Mouse (Mus musculus) splenic B cell, adult 2 months (primary cell): ENCODE results near the gene Mgst2.

ENCODE experiments used
- DNase-seq: peaks from one replicate; pipeline ENCODE4 v3.0.0-alpha.2; 2011; ENCODE audit warnings: low read depth, low spot score
- H3K27me3 ChIP-seq: 2 replicates; pipeline ENCODE4 v1.6.1; 2012; ENCODE audit warnings: mild to moderate bottlenecking, low read length, moderate library complexity, mixed read lengths; ENCODE audit not compliant: control insufficient read depth, poor library complexity, insufficient read depth, severe bottlenecking
- H3K36me3 ChIP-seq: 2 replicates; pipeline ENCODE4 v1.6.1; 2012; ENCODE audit warnings: mild to moderate bottlenecking, low read length, moderate library complexity, mixed read lengths; ENCODE audit not compliant: control insufficient read depth, poor library complexity, insufficient read depth, severe bottlenecking

The Mgst2 gene

GRCm38 (mm10) chr3:51646301-51646700, 13.9 kb upstream of the Mgst2 start:
- no peaks in the 10 kb centered on the region for H3K36me3 ChIP-seq
- DNase-seq = no peak
- no peaks in the 10 kb centered on the region for H3K27me3 ChIP-seq

- H3K27me3 ChIP-seq = no peaks in the 10 kb centered on the region
- no peaks in the 10 kb centered on the region for H3K36me3 ChIP-seq
- DNase-seq = no peak
Observed at GRCm38 (mm10) chr3:51647356-51647755, 12.8 kb upstream of the Mgst2 start.

- no peaks in the 10 kb centered on the region for H3K27me3 ChIP-seq
- peak; percentile 79 for DNase-seq
- H3K36me3 ChIP-seq = no peaks in the 10 kb centered on the region
Observed at GRCm38 (mm10) chr3:51648037-51648664, 12.0 kb upstream of the Mgst2 start.

GRCm38 (mm10) chr3:51649426-51649825, 10.7 kb upstream of the Mgst2 start:
- H3K36me3 ChIP-seq = no peaks in the 10 kb centered on the region
- no peaks in the 10 kb centered on the region for H3K27me3 ChIP-seq
- DNase-seq = no peak

- Histone ChIP-seq H3K36me3 (no peaks in the 10 kb centered on the region), H3K27me3 (no peaks in the 10 kb centered on the region)
- no peak for DNase-seq
Observed at GRCm38 (mm10) chr3:51649986-51650385, 10.2 kb upstream of the Mgst2 start.

GRCm38 (mm10) chr3:51651149-51651548, 9.0 kb upstream of the Mgst2 start:
- DNase-seq = no peak
- Histone ChIP-seq H3K27me3 (no peaks in the 10 kb centered on the region), H3K36me3 (no peaks in the 10 kb centered on the region)

- H3K27me3 ChIP-seq = no peaks in the 10 kb centered on the region
- H3K36me3 ChIP-seq = no peaks in the 10 kb centered on the region; the same call in 1 of the 2 replicates
- peak; percentile 93 for DNase-seq
Observed at GRCm38 (mm10) chr3:51652292-51652691, 7.9 kb upstream of the Mgst2 start.

GRCm38 (mm10) chr3:51652701-51653100, 7.5 kb upstream of the Mgst2 start:
- no peaks in the 10 kb centered on the region; the same call in 1 of the 2 replicates for H3K36me3 ChIP-seq
- DNase-seq = peak; percentile 62
- H3K27me3 ChIP-seq = no peaks in the 10 kb centered on the region

GRCm38 (mm10) chr3:51654303-51655055, 5.7 kb upstream of the Mgst2 start:
- peak; percentile 19 for DNase-seq

GRCm38 (mm10) chr3:51659415-51659814, 745 bp upstream of the Mgst2 start:
- no peaks in the 10 kb centered on the region for H3K27me3 ChIP-seq
- DNase-seq = no peak
- H3K36me3 ChIP-seq = no peaks in the 10 kb centered on the region; the same call in 1 of the 2 replicates

More at GRCm38 (mm10) chr3:51654303-51655055, 5.7 kb upstream of the Mgst2 start:
- Histone ChIP-seq H3K36me3 (no peaks in the 10 kb centered on the region; the same call in 1 of the 2 replicates), H3K27me3 (no peaks in the 10 kb centered on the region)

- Histone ChIP-seq H3K27me3 (no peaks in the 10 kb centered on the region), H3K36me3 (no peaks in the 10 kb centered on the region; the same call in 1 of the 2 replicates)
- no peak for DNase-seq
Observed at GRCm38 (mm10) chr3:51660821-51661276, 689 bp downstream of the Mgst2 start.

GRCm38 (mm10) chr3:51661376-51661775, 1.2 kb downstream of the Mgst2 start:
- no peak for DNase-seq
- H3K36me3 ChIP-seq = no peaks in the 10 kb centered on the region; the same call in 1 of the 2 replicates
- H3K27me3 ChIP-seq = no peaks in the 10 kb centered on the region

GRCm38 (mm10) chr3:51661880-51662550, 1.9 kb downstream of the Mgst2 start:
- H3K36me3 ChIP-seq = no peaks in the 10 kb centered on the region
- DNase-seq = no peak
- no peaks in the 10 kb centered on the region for H3K27me3 ChIP-seq

- peak; percentile 53 for DNase-seq
- Histone ChIP-seq H3K36me3 (no peaks in the 10 kb centered on the region), H3K27me3 (no peaks in the 10 kb centered on the region)
Observed at GRCm38 (mm10) chr3:51662557-51662956, 2.4 kb downstream of the Mgst2 start.

- Histone ChIP-seq H3K27me3 (no peaks in the 10 kb centered on the region), H3K36me3 (no peaks in the 10 kb centered on the region)
- no peak for DNase-seq
Observed at GRCm38 (mm10) chr3:51668607-51669006, 8.4 kb downstream of the Mgst2 start.
